Mouse (Mus musculus): ENCODE measurements around the gene Dag1.
"Not testable (repeated sequence)": the region's sequence is repeated elsewhere in the genome, so short reads cannot be mapped to it uniquely, and the experiment has no call there.

Gene Dag1

GRCm38 (mm10) chr9:108274476-108275330 is 10.9 kb upstream of the Dag1 start:
- no peak for DNase-seq (ENCODE audit: low read depth, low spot score)

- no peak for DNase-seq (ENCODE audit: low read depth, low spot score)
These were observed 9.7 kb upstream of the Dag1 start for GRCm38 (mm10) chr9:108273485-108273884.

- no peak for DNase-seq (ENCODE audit: low read depth, low spot score)
These were observed 8.9 kb upstream of the Dag1 start for GRCm38 (mm10) chr9:108272691-108273090.

GRCm38 (mm10) chr9:108271941-108272340 is 8.2 kb upstream of the Dag1 start:
- no peak for DNase-seq (ENCODE audit: low read depth, low spot score)

GRCm38 (mm10) chr9:108268701-108269100 is 4.9 kb upstream of the Dag1 start:
- not testable (repeated sequence) for DNase-seq (ENCODE audit: low read depth, low spot score)

- DNase-seq (ENCODE audit: low read depth, low spot score): no peak
These were observed 3.9 kb upstream of the Dag1 start for GRCm38 (mm10) chr9:108267691-108268090.

GRCm38 (mm10) chr9:108266261-108266935 is 2.6 kb upstream of the Dag1 start:
- DNase-seq (ENCODE audit: low read depth, low spot score): no peak

- DNase-seq (ENCODE audit: low read depth, low spot score): no peak
These were observed 598 bp upstream of the Dag1 start for GRCm38 (mm10) chr9:108264191-108264921.

- DNase-seq (ENCODE audit: low read depth, low spot score): no peak
These were observed 552 bp downstream of the Dag1 start for GRCm38 (mm10) chr9:108263131-108263681.

GRCm38 (mm10) chr9:108262494-108263049 is 1.2 kb downstream of the Dag1 start:
- no peak for DNase-seq (ENCODE audit: low read depth, low spot score)

GRCm38 (mm10) chr9:108261865-108262264 is 1.9 kb downstream of the Dag1 start:
- no peak for DNase-seq (ENCODE audit: low read depth, low spot score)

- DNase-seq (ENCODE audit: low read depth, low spot score): no peak
These were observed 3.2 kb downstream of the Dag1 start for GRCm38 (mm10) chr9:108260526-108260925.

GRCm38 (mm10) chr9:108252766-108253165 is 11.0 kb downstream of the Dag1 start:
- no peak for DNase-seq (ENCODE audit: low read depth, low spot score)

GRCm38 (mm10) chr9:108251877-108252276 is 11.9 kb downstream of the Dag1 start:
- DNase-seq (ENCODE audit: low read depth, low spot score): no peak

- no peak for DNase-seq (ENCODE audit: low read depth, low spot score)
These were observed 14.8 kb downstream of the Dag1 start for GRCm38 (mm10) chr9:108248957-108249356.

GRCm38 (mm10) chr9:108244984-108245383 is 18.8 kb downstream of the Dag1 start:
- no peak for DNase-seq (ENCODE audit: low read depth, low spot score)

GRCm38 (mm10) chr9:108244540-108244939 is 19.2 kb downstream of the Dag1 start:
- DNase-seq (ENCODE audit: low read depth, low spot score): no peak

- no peak for DNase-seq (ENCODE audit: low read depth, low spot score)
These were observed 23.8 kb downstream of the Dag1 start for GRCm38 (mm10) chr9:108239951-108240350.

GRCm38 (mm10) chr9:108238831-108239230 is 24.9 kb downstream of the Dag1 start:
- DNase-seq (ENCODE audit: low read depth, low spot score): no peak

- no peak for DNase-seq (ENCODE audit: low read depth, low spot score)
These were observed 25.4 kb downstream of the Dag1 start for GRCm38 (mm10) chr9:108238402-108238801.

GRCm38 (mm10) chr9:108234682-108235081 is 29.1 kb downstream of the Dag1 start:
- DNase-seq (ENCODE audit: low read depth, low spot score): no peak

- no peak for DNase-seq (ENCODE audit: low read depth, low spot score)
These were observed 30.9 kb downstream of the Dag1 start for GRCm38 (mm10) chr9:108232908-108233307.

Measured in embryo, embryonic 11.5 days (tissue).